Mouse (Mus musculus) limb, embryonic 15.5 days (tissue): Measurements from ENCODE around the gene Tmf1. TPM values are rescaled to one million over a fixed set of nuclear protein-coding genes. Genes with fewer than 3 reads are reported as not detected.

Experiments used
- ATAC-seq: fragments of 200-750 bp; cut with Nextera tagmentation; 2 replicates; pipeline ENCODE4 v1.8.0; 2017; ENCODE audit warnings: low read depth, moderate TSS enrichment; ENCODE audit not compliant: insufficient number of reproducible peaks, low FRiP score, low TSS enrichment
- H3K27ac ChIP-seq: fragments of 300-500 bp; sonication (generic); 2 replicates; pipeline ENCODE4 v1.5.1; 2015; ENCODE audit warnings: moderate library complexity, mild to moderate bottlenecking, inconsistent platforms
- H3K27me3 ChIP-seq: fragments of 300-500 bp; sonication (generic); 2 replicates; pipeline ENCODE4 v1.6.1; 2015; ENCODE audit warnings: inconsistent platforms
- H3K36me3 ChIP-seq: fragments of 300-500 bp; sonication (generic); 2 replicates; pipeline ENCODE4 v1.6.1; 2015; ENCODE audit warnings: inconsistent platforms
- H3K4me1 ChIP-seq: fragments of 300-500 bp; sonication (generic); 2 replicates; pipeline ENCODE4 v1.6.1; 2015; ENCODE audit warnings: inconsistent platforms
- H3K4me2 ChIP-seq: fragments of 300-500 bp; sonication (generic); 2 replicates; pipeline ENCODE4 v1.6.1; 2015; ENCODE audit warnings: mild to moderate bottlenecking, inconsistent platforms
- H3K4me3 ChIP-seq: fragments of 300-500 bp; sonication (generic); 2 replicates; pipeline ENCODE4 v1.5.1; 2015; ENCODE audit warnings: mild to moderate bottlenecking, inconsistent platforms
- H3K9ac ChIP-seq: fragments of 300-500 bp; sonication (generic); 2 replicates; pipeline ENCODE4 v1.6.1; 2015; ENCODE audit warnings: inconsistent platforms
- H3K9me3 ChIP-seq: fragments of 300-500 bp; sonication (generic); 2 replicates; pipeline ENCODE4 v1.6.1; 2016; ENCODE audit warnings: inconsistent platforms
- WGBS: fragments of 180-500 bp; shearing (Covaris S2); methylation state at CpG from one replicate; pipeline ENCODE4 v1.1.7; 2015; 5-methylcytosine and 5-hydroxymethylcytosine counted together
- polyA plus RNA-seq: library from polyadenylated mRNA; unstranded; fragments of >200 nt; fragmentation: Nextera tagmentation; extraction: Ambion mirVana; gene quantifications from 2 replicates; pipeline ENCODE4 v1.2.1, GENCODE M21; 2015

Tmf1 gene
- polyA plus RNA-seq, 1 experiment from 2014 or later: 40.3 TPM

DNA sequence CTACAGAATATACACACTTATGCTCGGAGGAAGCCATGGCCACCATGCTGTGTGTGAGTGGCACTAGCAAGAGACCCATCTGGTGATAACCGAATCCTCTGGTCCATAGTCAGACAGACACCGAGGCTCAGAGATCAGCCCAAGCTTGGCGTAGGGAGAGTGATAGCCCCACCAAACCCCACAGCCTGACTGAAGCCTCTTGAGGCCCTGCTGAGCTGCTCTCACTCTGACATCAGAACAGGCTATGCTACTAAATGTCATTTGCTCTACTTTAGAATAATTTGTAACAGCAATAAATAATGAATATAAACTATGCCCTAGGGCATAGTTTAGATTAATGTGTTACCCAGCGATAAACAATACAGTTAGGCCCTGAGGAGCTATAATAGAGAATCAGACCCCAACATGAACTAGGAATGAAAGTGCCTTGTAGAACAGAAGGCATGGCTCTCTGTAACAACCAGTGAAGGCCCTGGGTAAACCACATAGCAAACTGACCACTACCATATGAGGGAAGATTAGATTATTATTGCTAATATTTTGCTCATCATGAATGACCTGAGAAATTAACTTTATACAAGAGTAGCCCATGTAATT, 46.1 kb downstream of the Tmf1 start:
- H3K36me3 ChIP-seq: peaks cover 11% of the 10 kb centered on the region
- no peak overlapping the region for H3K4me2 ChIP-seq
- no peak overlapping the region for H3K9ac ChIP-seq
- no peaks in the 10 kb centered on the region for H3K9me3 ChIP-seq
- no peak for ATAC-seq
- no peak overlapping the region for H3K27ac ChIP-seq
- H3K4me1 ChIP-seq: no peaks in the 10 kb centered on the region
- 71% methylated on average over 5 of the region's 5 CpGs for WGBS
- no peaks in the 10 kb centered on the region for H3K27me3 ChIP-seq
- no peak overlapping the region for H3K4me3 ChIP-seq

DNA sequence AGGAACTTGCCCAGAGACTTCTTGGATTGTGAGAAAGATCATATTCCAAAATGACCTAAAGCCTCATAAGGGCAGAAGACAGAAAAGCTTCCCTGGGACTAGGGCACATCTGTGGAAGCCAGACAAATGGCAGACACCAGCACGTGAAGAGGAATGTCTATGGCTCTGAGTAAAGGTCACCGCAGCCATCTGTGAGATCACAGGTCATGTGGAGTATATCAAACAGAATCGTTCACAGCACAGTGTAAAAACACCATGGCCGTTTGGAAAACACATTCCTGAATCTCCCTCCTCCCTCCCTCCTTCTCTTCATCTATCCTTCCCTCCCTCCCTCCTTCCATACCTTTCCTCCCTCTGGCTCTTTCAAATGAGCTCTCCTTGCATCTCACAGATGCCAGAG, 47.1 kb downstream of the Tmf1 start:
- no peak overlapping the region for H3K27ac ChIP-seq
- H3K4me2 ChIP-seq: no peak overlapping the region
- H3K4me3 ChIP-seq: no peak overlapping the region
- no peak overlapping the region for H3K9ac ChIP-seq
- H3K27me3 ChIP-seq: no peaks in the 10 kb centered on the region
- WGBS: 29% methylated on average over 4 of the region's 4 CpGs
- peaks cover 11% of the 10 kb centered on the region for H3K36me3 ChIP-seq
- H3K4me1 ChIP-seq: no peaks in the 10 kb centered on the region
- ATAC-seq: no peak
- H3K9me3 ChIP-seq: no peaks in the 10 kb centered on the region

DNA sequence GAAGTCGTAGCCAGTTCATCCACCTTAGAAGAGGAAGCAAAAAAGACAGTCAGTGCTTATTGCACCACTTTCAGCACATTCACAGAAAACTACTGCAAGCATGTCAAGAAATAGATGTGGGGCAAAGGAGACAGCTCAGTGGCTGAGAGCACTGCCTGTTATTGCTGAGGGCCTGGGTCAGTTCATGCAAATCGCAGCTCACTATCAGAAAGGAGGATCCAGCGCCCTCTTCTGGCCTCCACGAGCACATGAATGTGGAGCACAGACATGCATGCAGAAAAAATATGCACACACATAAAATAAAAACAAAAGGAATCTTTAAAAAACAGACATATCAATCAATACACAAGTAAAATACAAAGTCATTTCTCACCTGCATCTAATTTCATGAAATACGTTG, 47.9 kb downstream of the Tmf1 start:
- no peak overlapping the region for H3K4me3 ChIP-seq
- H3K36me3 ChIP-seq: peaks cover 12% of the 10 kb centered on the region
- H3K4me2 ChIP-seq: no peak overlapping the region
- no peaks in the 10 kb centered on the region for H3K9me3 ChIP-seq
- no peak for ATAC-seq
- H3K27ac ChIP-seq: no peak overlapping the region
- no peaks in the 10 kb centered on the region for H3K4me1 ChIP-seq
- H3K27me3 ChIP-seq: no peaks in the 10 kb centered on the region
- 65% methylated on average over 5 of the region's 5 CpGs for WGBS
- no peak overlapping the region for H3K9ac ChIP-seq

DNA sequence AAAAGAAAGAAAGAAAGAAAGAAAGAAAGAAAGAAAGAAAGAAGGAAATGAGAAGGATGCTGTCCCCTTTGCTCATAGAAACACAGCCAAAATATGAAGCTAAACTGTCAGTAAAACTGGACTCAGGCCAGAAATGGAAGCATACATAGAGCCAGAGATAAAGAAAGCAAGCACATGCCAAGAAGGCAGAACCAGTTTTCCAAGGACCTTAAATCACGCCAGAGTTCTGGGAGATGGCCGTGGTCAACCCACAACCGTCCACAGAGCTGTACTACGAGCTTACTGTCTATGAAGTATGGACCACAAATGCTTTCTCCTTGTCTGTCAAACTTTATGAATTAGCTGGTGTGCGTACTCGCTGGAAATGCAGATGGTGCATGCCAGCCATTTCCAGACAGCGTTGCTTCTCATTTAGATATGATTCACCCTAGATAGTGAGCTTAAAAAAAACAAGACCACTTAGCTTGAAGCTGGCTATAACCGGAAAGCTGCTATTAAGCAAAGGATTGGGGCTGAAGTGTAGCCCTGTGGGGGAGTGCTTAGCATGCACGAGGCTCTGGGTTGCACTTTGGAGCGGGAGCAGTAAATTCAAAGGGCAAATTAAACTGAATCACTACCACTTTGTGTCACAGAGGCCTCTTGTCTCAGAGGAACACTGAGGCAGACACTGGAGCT, 54.4 kb downstream of the Tmf1 start:
- ATAC-seq: no peak
- H3K4me1 ChIP-seq: no peaks in the 10 kb centered on the region
- no peaks in the 10 kb centered on the region for H3K9me3 ChIP-seq
- no peak overlapping the region for H3K4me3 ChIP-seq
- peaks cover 21% of the 10 kb centered on the region for H3K36me3 ChIP-seq
- H3K27me3 ChIP-seq: no peaks in the 10 kb centered on the region
- H3K27ac ChIP-seq: 0 out of 2 replicates have a peak overlapping the region, but pooled peaks have one; percentile 9
- WGBS: 68% methylated on average over 10 of the region's 10 CpGs
- H3K4me2 ChIP-seq: no peak overlapping the region
- no peak overlapping the region for H3K9ac ChIP-seq

DNA sequence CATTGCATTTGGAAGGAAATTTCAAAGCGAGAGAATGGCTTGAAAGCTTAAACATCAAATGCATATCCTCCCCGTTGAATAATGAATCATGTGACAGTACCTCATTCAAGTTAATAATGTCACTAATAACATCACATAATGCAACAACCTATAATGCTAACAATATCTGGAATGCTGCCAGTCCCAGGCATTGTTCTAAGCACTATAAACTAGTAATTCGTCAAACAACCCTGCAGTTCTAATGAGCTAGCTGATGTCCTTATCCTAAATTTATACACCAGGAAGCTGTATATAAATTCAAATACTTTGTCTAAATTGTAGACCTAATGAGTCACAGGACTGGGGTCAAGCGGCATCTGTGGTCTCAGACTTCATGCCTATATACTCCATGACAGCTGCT, 58.0 kb downstream of the Tmf1 start:
- Histone ChIP-seq H3K36me3 (peaks cover 29% of the 10 kb centered on the region), H3K27me3 (no peaks in the 10 kb centered on the region), H3K9me3 (no peaks in the 10 kb centered on the region), H3K4me1 (no peaks in the 10 kb centered on the region), H3K4me3 (no peak overlapping the region), H3K4me2 (no peak overlapping the region), H3K9ac (no peak overlapping the region), H3K27ac (no peak overlapping the region)
- ATAC-seq: no peak
- WGBS: 54% methylated on average over 4 of the region's 4 CpGs

DNA sequence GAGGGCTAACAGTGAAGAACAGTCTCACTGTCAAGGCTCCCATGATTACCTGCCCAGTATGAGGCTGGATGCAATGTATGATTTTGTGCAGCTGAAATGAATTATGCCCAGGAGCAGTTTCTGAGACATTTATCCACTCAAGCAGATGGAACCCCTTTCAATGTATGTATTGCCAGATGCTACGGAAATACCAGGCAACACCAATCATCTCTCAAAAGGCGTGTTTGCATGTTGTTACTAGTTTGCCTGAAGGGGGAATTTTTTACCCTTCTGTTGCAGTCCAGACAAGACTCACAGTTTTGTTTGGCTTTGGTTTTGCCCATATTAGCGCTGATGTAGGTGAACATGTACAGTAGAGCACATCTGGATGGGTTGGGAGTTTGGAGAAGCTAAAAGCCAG, 60.6 kb downstream of the Tmf1 start:
- H3K4me3 ChIP-seq: no peak overlapping the region
- no peaks in the 10 kb centered on the region for H3K27me3 ChIP-seq
- 59% methylated on average over 3 of the region's 3 CpGs for WGBS
- no peaks in the 10 kb centered on the region for H3K9me3 ChIP-seq
- H3K27ac ChIP-seq: no peak overlapping the region
- ATAC-seq: no peak
- no peaks in the 10 kb centered on the region for H3K4me1 ChIP-seq
- H3K4me2 ChIP-seq: no peak overlapping the region
- no peak overlapping the region for H3K9ac ChIP-seq
- H3K36me3 ChIP-seq: peaks cover 32% of the 10 kb centered on the region

DNA sequence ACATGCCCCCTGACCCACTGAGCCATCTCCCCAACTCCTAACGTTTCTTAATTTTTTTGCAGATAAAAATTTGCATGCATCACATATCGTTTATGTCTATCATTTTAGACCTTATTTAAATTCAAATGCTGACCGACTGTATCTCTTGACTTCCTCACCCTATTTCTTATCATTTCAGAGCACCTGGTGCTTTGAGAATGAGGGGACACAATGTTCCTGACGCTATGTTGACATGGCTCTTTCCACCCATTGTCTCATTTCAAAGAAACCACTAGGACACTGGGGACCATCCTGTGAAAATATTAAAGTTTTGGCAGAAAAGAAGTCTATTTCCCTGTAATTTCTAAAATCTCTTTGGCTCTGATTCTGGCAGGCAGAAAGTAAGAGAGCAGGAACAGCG, 62.0 kb downstream of the Tmf1 start:
- H3K9me3 ChIP-seq: no peaks in the 10 kb centered on the region
- H3K27me3 ChIP-seq: no peaks in the 10 kb centered on the region
- H3K4me2 ChIP-seq: no peak overlapping the region
- H3K27ac ChIP-seq: no peak overlapping the region
- no peak for ATAC-seq
- H3K36me3 ChIP-seq: peaks cover 38% of the 10 kb centered on the region
- H3K4me3 ChIP-seq: no peak overlapping the region
- 88% methylated on average over 5 of the region's 5 CpGs for WGBS
- no peaks in the 10 kb centered on the region for H3K4me1 ChIP-seq
- H3K9ac ChIP-seq: no peak overlapping the region

DNA sequence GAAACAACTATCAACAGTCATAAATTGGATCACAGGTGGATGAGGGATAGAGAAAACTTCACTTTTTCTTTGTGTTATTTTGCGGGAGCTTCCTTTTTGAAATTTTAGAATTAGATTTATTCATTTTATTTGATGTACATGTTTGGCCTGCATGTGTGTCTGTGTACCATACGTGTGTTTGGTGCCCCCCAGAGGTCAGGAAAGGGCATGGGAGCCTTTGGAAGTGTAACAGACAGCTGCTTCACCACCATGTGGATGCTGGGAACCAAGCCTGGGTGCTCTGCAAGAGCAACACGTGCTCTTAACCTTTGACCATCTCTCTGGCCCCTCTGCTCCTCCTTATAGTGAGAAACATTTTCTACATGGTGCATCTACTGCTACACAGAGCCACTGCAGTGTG, 64.1 kb downstream of the Tmf1 start:
- Histone ChIP-seq H3K36me3 (peaks cover 40% of the 10 kb centered on the region), H3K4me2 (no peak overlapping the region), H3K4me1 (no peaks in the 10 kb centered on the region), H3K9ac (no peak overlapping the region), H3K9me3 (no peaks in the 10 kb centered on the region), H3K4me3 (no peak overlapping the region), H3K27ac (no peak overlapping the region), H3K27me3 (no peaks in the 10 kb centered on the region)
- 62% methylated on average over 3 of the region's 3 CpGs for WGBS
- ATAC-seq: no peak

DNA sequence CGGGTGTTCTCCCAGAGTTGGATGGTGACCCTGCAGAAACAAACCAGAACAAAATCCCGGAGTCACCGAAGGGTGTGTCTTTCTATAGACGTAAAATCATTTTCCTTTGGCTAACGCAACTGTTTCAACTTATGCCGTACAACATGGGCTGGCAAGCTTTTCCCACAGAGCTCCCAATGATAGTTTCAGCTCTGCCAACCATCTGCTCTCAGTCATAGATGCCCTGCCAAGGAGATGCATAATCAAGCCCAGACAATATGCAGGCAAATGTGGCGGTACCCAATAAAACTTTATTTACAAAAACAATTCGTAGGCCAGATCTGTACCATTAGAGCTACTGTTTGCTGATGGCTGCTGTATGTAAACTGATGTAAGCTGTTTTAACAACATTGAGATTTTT, 66.7 kb downstream of the Tmf1 start:
- Histone ChIP-seq H3K9ac (no peak overlapping the region), H3K36me3 (peaks cover 27% of the 10 kb centered on the region), H3K4me3 (no peak overlapping the region), H3K4me1 (no peaks in the 10 kb centered on the region), H3K27ac (no peak overlapping the region), H3K27me3 (no peaks in the 10 kb centered on the region), H3K9me3 (no peaks in the 10 kb centered on the region), H3K4me2 (no peak overlapping the region)
- no peak for ATAC-seq
- WGBS: 76% methylated on average over 8 of the region's 8 CpGs

DNA sequence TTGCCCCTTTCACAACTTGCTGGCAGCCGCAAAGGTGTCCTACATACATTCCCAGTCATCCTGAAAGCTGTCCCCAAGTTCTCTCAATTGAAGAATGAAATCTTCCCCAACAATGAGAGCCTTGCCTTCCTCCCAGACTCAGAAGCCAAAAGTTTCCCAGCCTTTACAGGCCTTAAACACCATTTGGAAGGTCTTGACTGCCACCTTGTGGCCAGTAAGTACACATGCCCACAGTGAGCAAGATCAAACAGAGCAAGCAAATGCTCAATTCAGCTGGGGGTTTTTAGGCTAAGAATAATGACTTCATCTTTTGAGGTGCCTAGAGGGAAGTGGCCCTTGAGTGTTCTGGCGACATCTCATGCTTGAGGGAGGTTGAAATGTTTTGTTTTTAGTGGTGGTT, 72.1 kb downstream of the Tmf1 start:
- no peak overlapping the region for H3K4me2 ChIP-seq
- WGBS: 17% methylated on average over 2 of the region's 2 CpGs
- peaks cover 4% of the 10 kb centered on the region for H3K36me3 ChIP-seq
- H3K4me3 ChIP-seq: no peak overlapping the region
- no peaks in the 10 kb centered on the region for H3K4me1 ChIP-seq
- no peak overlapping the region for H3K27ac ChIP-seq
- no peak for ATAC-seq
- peaks cover 7% of the 10 kb centered on the region; the same call in 1 of the 2 replicates for H3K27me3 ChIP-seq
- H3K9ac ChIP-seq: no peak overlapping the region
- no peaks in the 10 kb centered on the region for H3K9me3 ChIP-seq

DNA sequence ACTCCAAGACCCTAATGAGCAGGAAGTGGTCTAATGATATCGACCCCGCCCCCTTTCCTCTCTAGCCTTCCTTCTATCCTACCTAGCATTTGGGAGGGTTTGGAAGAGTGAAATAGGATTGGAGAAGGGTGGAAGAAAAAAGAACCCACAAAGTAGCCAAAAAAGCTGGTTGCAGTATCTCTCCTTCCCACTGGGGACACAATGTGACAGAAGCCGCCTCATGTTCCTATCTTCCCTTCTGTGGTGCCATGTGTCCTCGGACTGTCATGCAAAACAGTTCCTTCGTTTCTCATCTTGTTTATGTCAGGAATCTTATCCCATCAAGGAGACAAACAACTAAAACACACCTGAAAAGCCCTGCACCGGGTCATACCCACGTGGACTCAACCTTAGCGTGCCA, 72.8 kb downstream of the Tmf1 start:
- Histone ChIP-seq H3K27ac (no peak overlapping the region), H3K4me1 (no peaks in the 10 kb centered on the region; the same call in 1 of the 2 replicates), H3K36me3 (no peaks in the 10 kb centered on the region), H3K9me3 (no peaks in the 10 kb centered on the region), H3K27me3 (peaks cover 7% of the 10 kb centered on the region; the same call in 1 of the 2 replicates), H3K4me3 (no peak overlapping the region), H3K4me2 (no peak overlapping the region), H3K9ac (no peak overlapping the region)
- 80% methylated on average over 8 of the region's 8 CpGs for WGBS
- no peak for ATAC-seq

DNA sequence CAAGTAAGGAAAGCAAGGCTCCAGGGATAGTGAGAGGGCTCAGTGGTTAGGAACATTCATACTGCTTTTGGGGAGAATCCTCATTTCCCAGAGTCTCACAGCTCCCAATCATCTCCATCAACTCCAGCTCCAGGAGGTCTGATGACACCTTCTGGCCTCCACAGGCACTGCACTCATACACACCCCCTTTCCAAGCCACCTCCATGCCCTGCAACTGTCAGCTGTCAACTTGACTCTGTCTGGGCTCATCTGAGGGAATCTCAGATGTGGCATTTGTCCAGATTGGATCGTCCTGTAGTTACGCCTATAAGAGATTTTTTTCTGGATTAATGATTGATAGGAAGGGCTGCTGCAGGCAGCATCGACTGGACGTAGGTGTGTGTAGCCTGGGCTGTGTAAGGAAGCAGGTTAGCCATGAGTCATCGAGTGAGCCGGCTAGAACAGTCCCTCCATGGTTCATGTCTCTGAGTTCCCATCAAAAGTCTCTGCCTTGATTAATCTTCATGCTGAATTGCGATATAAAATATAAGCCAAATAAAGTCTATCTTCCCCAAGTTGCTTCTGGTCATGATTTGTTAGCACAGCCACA, 74.6 kb downstream of the Tmf1 start:
- no peak overlapping the region for H3K4me3 ChIP-seq
- H3K27me3 ChIP-seq: peaks cover 7% of the 10 kb centered on the region; the same call in 1 of the 2 replicates
- no peak overlapping the region for H3K27ac ChIP-seq
- no peak overlapping the region for H3K4me2 ChIP-seq
- no peak overlapping the region for H3K9ac ChIP-seq
- ATAC-seq: no peak
- WGBS: 76% methylated on average over 7 of the region's 7 CpGs
- H3K9me3 ChIP-seq: no peaks in the 10 kb centered on the region
- no peaks in the 10 kb centered on the region; the same call in 1 of the 2 replicates for H3K4me1 ChIP-seq
- no peaks in the 10 kb centered on the region for H3K36me3 ChIP-seq
